Mouse (Mus musculus) brain, embryonic 18.5 days (tissue): ENCODE measurements around the gene Mpc2.

Source experiments
- DNase-seq: peaks from one replicate; pipeline ENCODE4 v3.0.0-alpha.2; 2012; ENCODE audit warnings: low read depth, low spot score

The Mpc2 gene

DNA sequence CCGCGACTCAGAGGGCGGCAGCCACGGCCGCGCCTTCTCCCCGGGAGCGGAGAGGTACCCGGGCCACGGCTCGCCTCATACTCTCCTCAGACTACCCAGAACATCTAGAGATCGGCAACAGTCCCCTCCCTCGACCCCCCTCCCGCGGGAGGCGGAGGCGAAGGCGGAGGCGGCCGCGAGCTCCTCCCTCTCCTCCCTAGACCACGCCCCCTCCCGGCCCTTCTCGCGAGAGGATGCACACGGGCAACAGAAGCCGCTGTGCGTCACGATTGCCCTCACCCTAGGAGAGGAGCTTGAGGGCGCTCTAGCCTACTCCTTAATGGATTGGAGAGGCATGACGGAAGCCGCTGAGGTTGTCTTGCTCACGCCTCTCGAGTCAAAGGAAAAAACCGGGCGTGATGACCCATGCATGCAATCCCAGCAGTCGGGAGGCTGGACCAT is at the start of gene Mpc2, which contains the start of gene Dcaf6:
Mpc2 (plus strand) TSS at position 278 of the 441 bp plus-strand sequence.
Dcaf6 (minus strand) TSS at position 116 of the 441 bp plus-strand sequence.
- peak; percentile 98 for DNase-seq

GRCm38 (mm10) chr1:165421357-165421915 is 39.0 kb upstream of the Mpc2 start:
- no peak for DNase-seq

DNA sequence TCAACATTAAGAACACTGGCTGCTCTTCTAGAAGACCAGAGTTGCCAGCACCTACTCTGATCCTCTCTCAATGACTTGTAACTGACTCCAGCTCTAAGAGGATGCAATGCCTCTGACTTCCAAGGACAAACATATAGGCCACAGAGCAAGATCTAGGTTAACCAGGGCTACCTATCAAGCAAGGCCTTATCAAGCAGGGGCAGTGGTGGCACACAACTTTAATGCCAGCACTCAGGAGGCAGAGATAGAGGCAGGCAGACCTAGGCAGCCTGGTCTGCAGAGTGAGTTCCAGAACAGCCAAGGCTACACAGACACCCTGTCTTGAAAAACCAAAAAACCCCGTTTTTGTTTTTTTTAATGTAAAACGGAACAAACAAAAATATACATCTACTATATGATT is 34.2 kb upstream of the Mpc2 start:
- no peak for DNase-seq

- DNase-seq = no peak
Observed at GRCm38 (mm10) chr1:165432883-165433282, 27.6 kb upstream of the Mpc2 start.

- DNase-seq = no peak
Observed at GRCm38 (mm10) chr1:165438289-165439021, 22.0 kb upstream of the Mpc2 start.

- DNase-seq = no peak
Observed at GRCm38 (mm10) chr1:165440788-165441187, 19.6 kb upstream of the Mpc2 start.

GRCm38 (mm10) chr1:165441201-165441600 is 19.2 kb upstream of the Mpc2 start:
- DNase-seq = no peak

- DNase-seq = no peak
Observed at GRCm38 (mm10) chr1:165441719-165442118, 18.7 kb upstream of the Mpc2 start.

DNA sequence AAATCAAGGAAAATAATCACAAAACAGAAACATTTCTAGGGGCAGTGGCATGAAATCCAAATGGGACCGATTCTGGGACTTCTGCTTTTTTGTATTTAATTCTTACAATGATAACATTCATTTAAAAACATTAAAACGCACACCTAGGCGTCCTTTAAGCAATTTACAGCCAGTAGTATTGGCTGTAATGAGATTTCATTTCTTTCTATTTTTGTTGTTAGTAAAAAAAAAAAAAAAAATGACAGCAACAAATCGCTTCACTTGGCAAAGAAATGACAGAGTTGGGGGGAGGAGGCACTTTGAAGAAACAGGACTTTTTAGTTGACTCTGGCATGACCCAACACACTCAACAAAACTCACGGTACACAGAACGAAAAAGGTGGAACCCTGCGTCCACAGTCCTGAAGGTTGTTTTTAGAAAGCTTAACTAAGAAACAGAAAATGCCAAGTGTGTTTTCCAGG is 1.4 kb upstream of the Mpc2 start:
- no peak for DNase-seq

GRCm38 (mm10) chr1:165459503-165460181 is 795 bp upstream of the Mpc2 start:
- no peak for DNase-seq

GRCm38 (mm10) chr1:165460801-165461377 is 452 bp downstream of the Mpc2 start:
- DNase-seq = peak; percentile 99

DNA sequence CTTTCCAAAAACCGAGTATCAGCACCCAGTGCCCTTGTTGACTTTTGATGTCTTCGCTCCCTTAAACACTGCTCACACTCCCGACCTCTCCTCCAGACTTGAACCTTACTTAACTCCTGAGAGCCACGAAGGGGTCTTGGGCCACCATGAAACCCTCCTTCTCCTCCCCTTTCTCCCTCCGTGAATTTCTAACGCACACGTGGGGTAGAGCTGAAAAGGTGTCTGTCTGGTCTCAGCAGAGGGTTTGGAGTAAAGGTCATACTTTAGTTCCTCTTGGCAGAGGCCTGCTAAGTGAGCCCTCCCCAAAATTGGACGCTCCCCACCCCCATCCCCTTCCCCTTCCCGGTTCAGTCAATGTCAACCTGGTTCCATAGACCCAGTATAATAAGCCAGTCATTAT is 1.2 kb downstream of the Mpc2 start:
- DNase-seq = no peak

DNA sequence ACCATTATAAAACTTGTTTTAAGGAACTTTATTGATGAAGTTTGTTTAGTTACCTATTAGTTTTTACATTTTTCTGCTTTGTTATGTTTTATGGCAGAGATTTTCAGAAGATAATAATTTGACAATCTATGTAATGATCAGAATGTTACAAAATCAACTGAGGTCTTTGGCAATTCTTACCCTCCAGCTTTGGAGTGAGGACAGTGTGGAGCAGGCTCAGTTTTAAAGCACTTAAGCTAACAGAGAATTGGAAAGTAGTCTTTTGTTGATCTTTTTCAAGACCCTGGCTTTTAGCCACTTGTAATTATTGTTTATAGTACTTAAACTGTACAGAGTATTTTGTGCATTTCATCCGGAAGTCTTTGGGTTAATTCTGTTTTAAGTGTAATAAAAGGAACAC is 2.4 kb downstream of the Mpc2 start:
- DNase-seq = no peak

DNA sequence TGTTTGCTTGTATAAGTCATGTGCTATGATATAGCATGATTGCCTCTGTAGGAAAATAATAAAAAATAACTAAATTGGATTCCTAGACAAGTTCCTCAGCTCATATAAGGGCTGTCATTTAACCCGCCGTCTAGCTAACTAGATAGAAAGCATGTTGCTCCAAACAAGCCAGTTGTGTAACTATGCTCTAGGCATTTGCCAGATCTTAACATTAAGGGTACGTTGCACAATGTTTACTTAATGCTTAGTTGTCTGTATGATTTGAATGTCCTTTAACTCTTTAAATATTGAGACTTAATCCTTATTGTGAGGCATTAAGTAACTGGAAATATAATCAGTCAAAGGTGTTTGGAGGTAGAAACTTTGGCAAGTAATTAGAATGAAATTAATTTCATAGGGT is 4.1 kb downstream of the Mpc2 start:
- no peak for DNase-seq

- DNase-seq = no peak
Observed at GRCm38 (mm10) chr1:165468971-165469370, 8.5 kb downstream of the Mpc2 start.

DNA sequence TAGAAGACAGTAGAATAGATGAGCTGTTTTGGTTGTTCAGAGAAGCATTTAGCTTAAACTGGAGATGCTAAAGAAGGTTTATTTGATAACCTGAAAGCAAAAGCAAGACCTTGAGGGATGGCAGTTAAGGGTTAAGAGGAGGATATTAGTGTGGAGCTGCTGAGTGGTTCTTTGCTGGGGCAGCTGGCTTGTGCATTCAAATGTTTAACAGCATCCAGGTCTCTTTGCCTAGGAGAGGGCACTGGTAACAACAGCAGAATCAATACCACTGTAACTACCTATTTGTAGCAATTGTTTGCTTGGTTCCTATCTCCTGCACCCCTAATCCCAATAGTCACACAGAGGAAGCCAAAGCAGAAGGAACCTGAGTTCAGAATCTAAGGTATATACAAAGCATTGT is 9.3 kb downstream of the Mpc2 start:
- no peak for DNase-seq

DNA sequence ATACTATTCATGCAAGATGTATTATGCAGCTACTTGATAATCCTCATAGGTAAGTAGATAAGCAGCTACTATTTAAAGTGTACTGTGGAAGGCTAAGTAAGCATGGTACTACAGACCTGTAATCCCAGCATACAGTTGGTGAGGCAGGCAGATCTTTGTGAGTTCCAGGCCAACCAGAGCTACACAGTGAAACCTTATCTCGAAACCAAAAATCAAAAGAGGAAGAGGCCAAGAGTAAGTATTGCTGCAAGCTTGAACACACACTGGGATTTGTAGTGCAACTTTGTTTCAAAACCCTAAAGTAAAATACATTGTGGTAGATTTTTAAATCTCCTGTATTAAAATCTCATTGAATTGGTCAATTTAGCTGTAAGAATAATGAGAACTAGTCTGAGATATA is 11.1 kb downstream of the Mpc2 start:
- no peak for DNase-seq

GRCm38 (mm10) chr1:165484688-165485233 is 24.3 kb downstream of the Mpc2 start, which contains the start of gene Adcy10:
Gene Adcy10, plus strand, starts transcription at chr1:165485183.
- no peak for DNase-seq

DNA sequence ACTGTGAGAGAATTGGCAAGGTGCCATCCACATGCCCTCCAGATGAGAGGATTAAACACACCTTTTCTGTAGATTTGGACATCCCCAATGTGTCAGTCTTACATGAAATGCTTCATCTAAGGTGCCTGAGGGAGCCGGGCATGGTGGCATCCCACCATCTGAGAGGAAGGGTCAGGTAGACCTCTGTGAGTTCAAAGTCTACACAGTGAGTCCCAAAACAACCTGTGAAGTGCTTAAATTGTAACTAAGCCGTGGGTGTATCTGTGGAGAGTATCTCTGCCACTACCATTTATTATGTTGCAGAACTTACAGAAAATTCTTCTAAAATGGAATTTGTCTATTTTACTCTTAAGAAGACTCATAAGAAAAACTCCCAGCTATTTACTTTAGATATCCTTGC is 25.7 kb downstream of the Mpc2 start:
- no peak for DNase-seq

DNA sequence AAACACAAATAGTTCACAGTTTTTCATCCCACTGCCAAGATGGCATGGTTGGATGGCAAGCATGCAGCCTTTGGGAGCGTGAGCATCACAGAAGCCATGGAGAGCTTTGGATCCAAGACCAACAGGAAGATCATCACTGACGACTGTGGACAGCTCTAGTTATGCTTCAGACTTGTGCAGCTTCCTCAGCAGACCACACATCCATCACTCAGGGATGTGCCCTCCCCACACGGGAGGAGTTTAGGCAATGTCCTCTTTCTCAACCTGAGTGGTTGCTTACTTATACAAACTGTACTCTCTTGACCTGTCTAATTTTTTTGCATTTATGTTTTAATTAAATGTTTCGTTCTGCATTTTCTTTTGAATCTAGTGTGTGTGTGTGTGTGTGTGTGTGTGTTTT is 28.8 kb downstream of the Mpc2 start:
- DNase-seq = no peak

- DNase-seq = no peak
Observed at GRCm38 (mm10) chr1:165498856-165499255, 38.4 kb downstream of the Mpc2 start.
